Mouse (Mus musculus): ENCODE results near the gene Strada. TPM values are rescaled to one million over a fixed set of nuclear protein-coding genes. Genes with fewer than 3 reads are reported as not detected.
A peak's percentile ranks its signal among the peaks of the same experiment; 100 is the strongest.
"Not testable (repeated sequence)": the region's sequence is repeated elsewhere in the genome, so short reads cannot be mapped to it uniquely, and the experiment has no call there.

Strada gene
- polyA plus RNA-seq, 1 experiment from 2014 or later = 38.3 TPM

DNA sequence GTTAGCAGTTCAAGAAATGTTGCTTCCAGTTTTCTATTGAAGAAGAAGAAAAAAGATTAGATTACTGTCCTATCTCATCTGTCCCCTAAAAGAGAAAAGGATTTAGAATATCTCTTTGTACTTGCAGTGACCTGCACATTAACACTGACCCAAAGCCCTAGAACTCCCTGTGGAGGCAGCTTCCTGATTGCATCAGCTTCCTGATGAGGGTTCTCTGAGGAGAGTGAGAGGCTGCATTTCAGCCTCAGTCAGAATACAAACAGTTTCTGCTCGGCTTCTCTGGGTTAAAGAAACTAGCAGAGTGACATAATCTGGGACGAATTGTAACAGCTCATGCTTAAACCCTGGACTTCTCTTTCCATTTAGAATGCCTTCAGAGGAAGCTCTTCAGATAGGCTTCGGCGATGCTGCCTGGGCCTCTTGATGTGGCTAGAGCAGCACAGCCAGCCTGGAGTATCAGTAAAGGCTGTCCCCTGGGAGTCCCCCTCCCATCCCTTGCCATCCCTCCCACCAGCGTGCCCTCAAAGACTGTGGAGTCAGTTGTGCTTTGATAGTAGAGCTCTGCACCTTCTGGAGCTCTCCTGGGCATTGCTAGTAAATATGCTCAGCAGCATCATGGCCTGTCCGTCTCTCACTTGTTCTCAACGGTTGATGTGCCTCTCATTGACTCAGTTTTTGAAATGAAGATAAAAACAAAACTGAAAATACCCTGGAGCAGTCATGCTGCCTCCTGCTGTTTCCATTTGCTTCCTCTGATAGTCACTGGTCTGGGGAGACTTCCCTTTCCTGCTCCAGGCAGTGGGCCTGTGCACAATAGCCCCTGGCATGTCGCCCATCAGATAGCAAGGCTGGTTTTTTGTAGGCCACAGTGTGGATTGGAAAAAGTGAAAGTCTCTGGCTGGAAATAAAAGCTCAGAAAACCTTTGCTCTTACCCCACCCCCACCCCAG lies 67.1 kb downstream of the Strada start:
- 47% methylated on average over 8 of the region's 8 CpGs for WGBS
- Histone ChIP-seq H3K4me2 (replicated peaks) (peak overlapping the region; percentile 5; the same call in 1 of the 2 replicates), H3K9ac (no peak overlapping the region), H3K9me3 (no peaks in the 10 kb centered on the region), H3K4me1 (peaks cover 6% of the 10 kb centered on the region; the same call in 1 of the 2 replicates), H3K27ac (peak overlapping the region; percentile 46; the same call in 1 of the 2 replicates), H3K27me3 (replicated peaks) (no peaks in the 10 kb centered on the region), H3K36me3 (peaks cover 6% of the 10 kb centered on the region; the same call in 1 of the 2 replicates), H3K4me3 (no peak overlapping the region)
- ATAC-seq (ENCODE audit: low FRiP score, low read depth) = no peak

DNA sequence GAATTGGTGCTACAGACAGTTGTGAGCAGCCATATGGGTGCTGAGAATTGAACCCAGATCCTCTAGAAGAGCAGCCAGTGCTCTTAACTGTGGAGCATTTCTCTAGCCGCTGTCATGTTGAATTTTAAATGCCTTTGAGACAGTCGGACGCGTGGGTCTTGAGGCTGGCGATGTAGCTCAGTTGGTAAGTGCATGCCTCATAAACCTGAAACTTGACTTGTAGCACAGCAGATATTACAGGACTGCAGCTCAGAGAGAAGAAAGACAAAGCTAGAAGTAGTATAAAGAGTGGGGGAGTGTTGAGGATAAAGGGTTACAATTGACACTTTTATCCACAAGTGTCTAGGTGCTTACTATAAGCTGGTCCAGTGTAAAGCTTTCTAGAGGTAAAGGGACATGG lies 69.5 kb downstream of the Strada start:
- H3K4me3 ChIP-seq = no peak overlapping the region
- H3K9me3 ChIP-seq = no peaks in the 10 kb centered on the region
- peaks cover 6% of the 10 kb centered on the region; the same call in 1 of the 2 replicates for H3K4me1 ChIP-seq
- no peak overlapping the region for H3K27ac ChIP-seq
- no peak for ATAC-seq (ENCODE audit: low FRiP score, low read depth)
- no peaks in the 10 kb centered on the region for H3K27me3 ChIP-seq (replicated peaks)
- H3K4me2 ChIP-seq (replicated peaks) = no peak overlapping the region
- H3K9ac ChIP-seq = no peak overlapping the region
- H3K36me3 ChIP-seq = peaks cover 12% of the 10 kb centered on the region
- WGBS = 93% methylated on average over 5 of the region's 5 CpGs

DNA sequence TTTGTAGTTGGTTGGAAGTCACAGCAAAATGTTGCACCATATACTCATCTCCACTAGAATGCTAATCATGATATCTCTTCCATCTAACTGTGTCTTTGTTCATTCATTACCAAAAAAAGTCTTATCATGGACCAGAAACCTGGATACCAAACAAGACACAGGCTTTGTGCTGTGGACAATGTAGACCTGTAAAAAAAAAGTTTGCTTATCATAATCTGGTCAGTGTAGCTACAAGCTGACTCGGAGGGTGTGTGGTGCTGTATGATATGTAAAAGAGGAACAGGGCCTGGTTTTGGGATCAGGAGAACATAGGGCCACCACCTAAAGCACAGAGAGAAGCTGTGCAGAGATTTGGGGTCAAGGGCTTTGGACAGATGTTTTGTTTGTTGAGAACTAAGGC lies 72.5 kb downstream of the Strada start:
- no peaks in the 10 kb centered on the region for H3K27me3 ChIP-seq (replicated peaks)
- H3K27ac ChIP-seq = no peak overlapping the region
- ATAC-seq (ENCODE audit: low FRiP score, low read depth) = no peak
- no peaks in the 10 kb centered on the region for H3K4me1 ChIP-seq
- peaks cover 13% of the 10 kb centered on the region for H3K36me3 ChIP-seq
- no peaks in the 10 kb centered on the region for H3K9me3 ChIP-seq
- H3K4me2 ChIP-seq (replicated peaks) = no peak overlapping the region
- 89% methylated on average over 1 of the region's 1 CpGs for WGBS
- no peak overlapping the region for H3K9ac ChIP-seq
- no peak overlapping the region for H3K4me3 ChIP-seq

DNA sequence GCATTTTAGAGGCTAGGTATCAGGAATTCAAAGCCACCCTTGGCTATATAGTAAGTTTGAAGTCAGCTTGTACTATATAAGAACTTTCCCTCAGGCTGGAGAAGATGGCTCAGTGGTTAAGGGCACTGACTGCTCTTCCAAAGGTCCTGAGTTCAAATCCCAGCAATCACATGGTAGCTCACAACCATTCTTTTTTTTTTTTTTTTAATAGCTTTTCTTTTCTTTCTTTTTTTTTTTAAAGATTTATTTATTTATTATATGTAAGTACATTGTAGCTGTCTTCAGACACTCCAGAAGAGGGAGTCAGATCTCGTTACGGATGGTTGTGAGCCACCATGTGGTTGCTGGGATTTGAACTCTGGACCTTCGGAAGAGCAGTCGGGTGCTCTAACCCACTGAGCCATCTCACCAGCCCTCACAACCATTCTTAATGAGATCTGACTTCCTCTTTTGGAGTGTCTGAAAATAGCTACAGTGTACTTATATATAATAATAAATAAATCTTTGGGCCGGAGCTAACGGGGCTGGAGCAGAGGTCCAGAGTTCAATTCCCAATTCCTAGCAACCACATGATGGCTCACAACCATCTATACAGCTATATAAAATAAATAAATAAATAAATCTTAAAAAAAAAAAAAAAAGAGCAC lies 75.1 kb downstream of the Strada start:
- not testable (repeated sequence) for H3K27ac ChIP-seq; H3K9me3 ChIP-seq; H3K9ac ChIP-seq; H3K27me3 ChIP-seq (replicated peaks); H3K4me1 ChIP-seq; H3K4me3 ChIP-seq; H3K4me2 ChIP-seq (replicated peaks); ATAC-seq (ENCODE audit: low FRiP score, low read depth)
- over 99% methylated on average over 5 of the region's 6 CpGs for WGBS
- H3K36me3 ChIP-seq = peaks cover 30% of the 10 kb centered on the region

DNA sequence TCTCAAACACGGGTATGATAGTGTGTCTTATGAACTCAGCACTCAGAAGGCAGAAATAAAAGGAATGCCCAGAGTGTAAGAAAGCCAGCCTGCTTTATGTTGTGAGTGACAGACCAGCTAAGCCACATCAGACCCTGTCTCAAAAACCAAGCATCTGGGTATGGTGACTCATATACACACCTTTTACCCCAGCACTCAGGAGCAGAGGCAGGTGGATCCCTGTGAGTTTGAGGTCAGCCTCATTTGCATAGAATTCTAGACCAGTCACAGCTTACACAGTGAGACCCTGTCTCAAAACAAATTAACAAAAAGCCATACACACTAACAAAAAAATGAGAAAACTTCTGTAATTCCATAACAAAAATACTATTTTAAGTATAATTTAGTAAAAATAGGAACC lies 76.1 kb downstream of the Strada start:
- no peak for ATAC-seq (ENCODE audit: low FRiP score, low read depth)
- no peak overlapping the region for H3K4me3 ChIP-seq
- 84% methylated on average over 1 of the region's 1 CpGs for WGBS
- no peaks in the 10 kb centered on the region for H3K9me3 ChIP-seq
- H3K36me3 ChIP-seq = peaks cover 36% of the 10 kb centered on the region
- H3K27ac ChIP-seq = no peak overlapping the region
- no peaks in the 10 kb centered on the region for H3K27me3 ChIP-seq (replicated peaks)
- no peak overlapping the region for H3K9ac ChIP-seq
- H3K4me2 ChIP-seq (replicated peaks) = no peak overlapping the region
- no peaks in the 10 kb centered on the region for H3K4me1 ChIP-seq

DNA sequence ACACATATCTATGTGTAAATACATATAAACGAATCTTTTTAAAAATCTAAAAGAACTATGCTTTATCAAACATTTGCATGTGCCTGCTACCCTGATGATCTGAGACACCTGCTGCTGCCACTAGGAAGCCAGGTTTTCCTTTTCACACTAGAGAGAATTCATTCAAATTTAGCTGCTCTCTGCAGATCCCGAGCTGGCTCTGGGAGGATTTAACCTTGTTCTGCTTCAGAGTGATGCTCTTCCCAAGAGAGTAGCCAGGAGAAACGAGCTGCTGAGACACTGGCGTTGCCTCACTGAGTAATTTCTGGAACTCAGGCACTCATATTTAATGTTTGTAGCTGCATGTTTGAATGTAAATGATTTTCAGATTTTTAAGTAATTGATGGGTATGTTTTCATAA lies 77.2 kb downstream of the Strada start:
- no peak overlapping the region for H3K4me2 ChIP-seq (replicated peaks)
- ATAC-seq (ENCODE audit: low FRiP score, low read depth) = no peak
- H3K4me1 ChIP-seq = no peaks in the 10 kb centered on the region
- H3K4me3 ChIP-seq = no peak overlapping the region
- no peak overlapping the region for H3K9ac ChIP-seq
- H3K9me3 ChIP-seq = no peaks in the 10 kb centered on the region
- H3K27ac ChIP-seq = no peak overlapping the region
- WGBS = 82% methylated on average over 4 of the region's 4 CpGs
- peaks cover 41% of the 10 kb centered on the region for H3K36me3 ChIP-seq
- H3K27me3 ChIP-seq (replicated peaks) = no peaks in the 10 kb centered on the region

DNA sequence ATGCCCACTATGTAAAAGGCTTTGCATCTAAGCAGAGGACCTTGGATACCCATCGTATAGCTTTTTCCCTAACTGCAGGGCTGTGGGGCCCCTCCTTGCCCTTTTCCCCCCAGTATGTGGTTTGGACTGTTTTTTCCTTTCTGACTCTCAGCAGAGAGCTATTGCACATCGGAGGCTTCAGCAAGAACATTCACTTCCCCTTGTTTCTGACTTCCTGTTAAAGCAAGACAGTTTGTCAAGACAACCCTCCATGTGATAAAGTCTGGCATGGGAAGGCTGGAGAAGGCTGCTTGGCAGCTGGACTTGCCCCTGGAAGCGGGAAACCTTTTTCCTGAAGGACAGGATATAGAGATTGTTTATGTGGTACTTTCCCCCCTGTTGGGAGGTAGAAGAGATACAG lies 79.2 kb downstream of the Strada start:
- H3K9me3 ChIP-seq = no peaks in the 10 kb centered on the region
- peaks cover 50% of the 10 kb centered on the region for H3K36me3 ChIP-seq
- no peak overlapping the region for H3K4me3 ChIP-seq
- no peaks in the 10 kb centered on the region for H3K4me1 ChIP-seq
- 83% methylated on average over 3 of the region's 3 CpGs for WGBS
- no peak overlapping the region for H3K9ac ChIP-seq
- no peak for ATAC-seq (ENCODE audit: low FRiP score, low read depth)
- H3K4me2 ChIP-seq (replicated peaks) = no peak overlapping the region
- no peak overlapping the region for H3K27ac ChIP-seq
- no peaks in the 10 kb centered on the region for H3K27me3 ChIP-seq (replicated peaks)

DNA sequence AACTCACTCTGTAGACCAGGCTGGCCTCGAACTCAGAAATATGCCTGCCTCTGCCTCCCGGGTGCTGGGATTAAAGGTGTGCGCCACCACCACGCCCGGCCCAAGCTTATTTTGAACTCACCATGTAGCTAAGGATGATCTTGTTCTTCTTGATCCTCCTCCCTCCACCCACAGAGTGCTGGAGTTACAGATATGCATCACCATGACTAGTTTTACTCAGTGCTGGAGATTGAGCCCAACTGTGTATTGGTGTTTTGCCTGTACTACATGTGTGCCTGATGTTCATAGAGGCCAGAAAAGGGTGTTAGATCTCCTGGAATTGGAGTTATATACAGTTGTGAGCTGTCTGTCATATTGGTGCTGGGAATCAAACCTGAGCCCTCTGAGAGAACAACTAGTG lies 79.7 kb downstream of the Strada start:
- Histone ChIP-seq H3K27ac (no peak overlapping the region), H3K4me2 (replicated peaks) (no peak overlapping the region), H3K27me3 (replicated peaks) (no peaks in the 10 kb centered on the region), H3K4me3 (no peak overlapping the region), H3K36me3 (peaks cover 55% of the 10 kb centered on the region), H3K9me3 (no peaks in the 10 kb centered on the region), H3K4me1 (no peaks in the 10 kb centered on the region), H3K9ac (no peak overlapping the region)
- no peak for ATAC-seq (ENCODE audit: low FRiP score, low read depth)
- WGBS = 96% methylated on average over 5 of the region's 5 CpGs

Other genes with a start within 250 kb of the Strada start
- gene Cyb561, start 248.8 kb downstream of the Strada start, polyA plus RNA-seq (2016; fragmentation: Nextera tagmentation; extraction: Ambion mirVana) = 18.9 and 21.8 TPM in 2 replicates
- gene Ace, start 234.2 kb downstream of the Strada start, polyA plus RNA-seq (2016; fragmentation: Nextera tagmentation; extraction: Ambion mirVana) = 1.0 and 1.1 TPM in 2 replicates
- gene Ace3, start 207.5 kb downstream of the Strada start, polyA plus RNA-seq (2016; fragmentation: Nextera tagmentation; extraction: Ambion mirVana) = not detected in 2 replicates
- gene Kcnh6, start 194.0 kb downstream of the Strada start, polyA plus RNA-seq (2016; fragmentation: Nextera tagmentation; extraction: Ambion mirVana) = 5.3 and 7.7 TPM in 2 replicates
- 115 and 118 TPM in 2 replicates for gene Dcaf7, start 165.3 kb downstream of the Strada start, polyA plus RNA-seq (2016; fragmentation: Nextera tagmentation; extraction: Ambion mirVana)
- 9.3 and 10.3 TPM in 2 replicates for gene Taco1, start 136.1 kb downstream of the Strada start, polyA plus RNA-seq (2016; fragmentation: Nextera tagmentation; extraction: Ambion mirVana)
- gene Map3k3, start 117.6 kb downstream of the Strada start, polyA plus RNA-seq (2016; fragmentation: Nextera tagmentation; extraction: Ambion mirVana) = 24.4 and 25.3 TPM in 2 replicates
- not detected in 2 replicates for gene Gm10840, start 41.3 kb downstream of the Strada start, polyA plus RNA-seq (2016; fragmentation: Nextera tagmentation; extraction: Ambion mirVana)
- gene Limd2, start 41.3 kb downstream of the Strada start, polyA plus RNA-seq (2016; fragmentation: Nextera tagmentation; extraction: Ambion mirVana) = 277 and 281 TPM in 2 replicates
- gene Ccdc47, start 14.2 kb upstream of the Strada start, polyA plus RNA-seq (2016; fragmentation: Nextera tagmentation; extraction: Ambion mirVana) = 89.5 and 90.2 TPM in 2 replicates
- 108 and 113 TPM in 2 replicates for gene Ddx42, start 14.8 kb upstream of the Strada start, polyA plus RNA-seq (2016; fragmentation: Nextera tagmentation; extraction: Ambion mirVana)
- gene Ftsj3, start 53.9 kb upstream of the Strada start, polyA plus RNA-seq (2016; fragmentation: Nextera tagmentation; extraction: Ambion mirVana) = 52.3 TPM in 2 replicates
- gene Psmc5, start 54.0 kb upstream of the Strada start, polyA plus RNA-seq (2016; fragmentation: Nextera tagmentation; extraction: Ambion mirVana) = 358 and 381 TPM in 2 replicates
- gene Smarcd2, start 70.8 kb upstream of the Strada start, polyA plus RNA-seq (2016; fragmentation: Nextera tagmentation; extraction: Ambion mirVana) = 38.4 and 40.7 TPM in 2 replicates
- 0.10 and 0.19 TPM in 2 replicates for gene Tcam1, start 74.5 kb upstream of the Strada start, polyA plus RNA-seq (2016; fragmentation: Nextera tagmentation; extraction: Ambion mirVana)
- not detected in 2 replicates for gene Gh, start 99.7 kb upstream of the Strada start, polyA plus RNA-seq (2016; fragmentation: Nextera tagmentation; extraction: Ambion mirVana)
- 1.0 and 1.3 TPM in 2 replicates for gene Cd79b, start 112.6 kb upstream of the Strada start, polyA plus RNA-seq (2016; fragmentation: Nextera tagmentation; extraction: Ambion mirVana)
- 0.03 and 0.13 TPM in 2 replicates for gene Scn4a, start 151.1 kb upstream of the Strada start, polyA plus RNA-seq (2016; fragmentation: Nextera tagmentation; extraction: Ambion mirVana)
- not detected in 2 replicates for gene Prr29, start 163.3 kb upstream of the Strada start, polyA plus RNA-seq (2016; fragmentation: Nextera tagmentation; extraction: Ambion mirVana)
- 15.6 and 16.6 TPM in 2 replicates for gene Icam2, start 185.9 kb upstream of the Strada start, polyA plus RNA-seq (2016; fragmentation: Nextera tagmentation; extraction: Ambion mirVana)